In the genomic region with DNA sequence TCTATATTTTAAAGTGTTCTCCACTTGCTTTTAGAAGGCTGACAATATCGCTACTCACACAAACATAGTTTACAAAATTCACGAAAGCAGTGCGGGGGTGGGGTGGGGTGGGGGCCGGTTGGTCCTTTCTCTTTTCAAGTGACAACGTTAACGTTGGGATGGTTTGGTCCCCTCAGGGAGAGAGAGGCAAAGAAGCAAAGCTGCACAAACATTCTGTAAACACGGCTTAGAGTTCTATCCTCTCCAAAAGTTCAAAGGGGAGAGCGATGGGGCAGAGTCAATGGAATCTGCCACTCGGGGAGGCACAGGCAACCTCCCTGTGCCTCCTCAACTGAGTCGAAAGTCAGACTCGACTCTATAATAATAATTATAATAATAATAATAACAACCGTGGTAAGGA, we compare ENCODE assay signal across 10 mouse cellular contexts. TPM values are rescaled to one million over a fixed set of nuclear protein-coding genes. Genes with fewer than 3 reads are reported as not detected.
A peak's percentile ranks its signal among the peaks of the same experiment; 100 is the strongest.
DNase-seq lines count a peak whose midpoint lies in the region; ATAC-seq lines count a peak whose summit lies in the region.
"Had no signal": no experiment of that assay in that cellular context is flagged by ENCODE, and none has a peak within 500 bp of the region (broad histone marks: within the 10 kb centered on the region; RNA-seq: fewer than 3 reads in every experiment).

No protein-coding gene starts in this region.

- no peak for DNase-seq in kidney, postnatal 14 days
- no peak for DNase-seq in intestine, embryonic 14.5 days (ENCODE audit: low spot score)
- no peak for DNase-seq in right cerebral cortex, postnatal 4 days
- DNase-seq in right cerebral cortex, postnatal 10 days (ENCODE audit: low spot score in 2 of 2): no peak
- DNase-seq: heart, postnatal 36 days had no signal

- H3K36me3 ChIP-seq in kidney, embryonic 15.5 days: no peaks in the 10 kb centered on the region
- H3K36me3 ChIP-seq in embryonic facial prominence, embryonic 13.5 days: no peaks in the 10 kb centered on the region
- no peaks in the 10 kb centered on the region for H3K36me3 ChIP-seq in intestine, embryonic 14.5 days (ENCODE audit: control insufficient read depth, insufficient read depth, low read length)
- no peaks in the 10 kb centered on the region for H3K36me3 ChIP-seq in midbrain, embryonic 15.5 days (replicated peaks)

- H3K9ac ChIP-seq in kidney, embryonic 15.5 days: no peak overlapping the region
- no peak overlapping the region for H3K9ac ChIP-seq in embryonic facial prominence, embryonic 13.5 days
- no peak overlapping the region for H3K9ac ChIP-seq in intestine, embryonic 14.5 days (ENCODE audit: low read length)
- H3K9ac ChIP-seq in midbrain, embryonic 15.5 days: no peak overlapping the region

- peaks cover 96% of the 10 kb centered on the region for H3K27me3 ChIP-seq in kidney, embryonic 15.5 days
- peaks cover 97% of the 10 kb centered on the region for H3K27me3 ChIP-seq in embryonic facial prominence, embryonic 13.5 days
- peaks cover 93% of the 10 kb centered on the region for H3K27me3 ChIP-seq in intestine, embryonic 14.5 days (replicated peaks; ENCODE audit: control insufficient read depth, insufficient read depth, low read length)
- H3K27me3 ChIP-seq in midbrain, embryonic 15.5 days (replicated peaks): peaks cover 89% of the 10 kb centered on the region

- 2% methylated on average over 12 of the region's 12 CpGs for WGBS in kidney, embryonic 15.5 days
- under 1% methylated on average over 12 of the region's 12 CpGs for WGBS in embryonic facial prominence, embryonic 13.5 days
- WGBS in intestine, embryonic 14.5 days: 3% methylated on average over 12 of the region's 12 CpGs
- WGBS in midbrain, embryonic 15.5 days: 3% methylated on average over 12 of the region's 12 CpGs

- peak overlapping the region; percentile 52; the same call in 1 of the 2 replicates for H3K4me2 ChIP-seq in kidney, embryonic 15.5 days
- H3K4me2 ChIP-seq in embryonic facial prominence, embryonic 13.5 days: peak overlapping the region; percentile 47
- H3K4me2 ChIP-seq in intestine, embryonic 14.5 days (ENCODE audit: low read length): peak overlapping the region; percentile 38; the same call in 1 of the 2 replicates
- peak overlapping the region; percentile 37 for H3K4me2 ChIP-seq in midbrain, embryonic 15.5 days

- H3K4me3 ChIP-seq in kidney, embryonic 15.5 days (replicated peaks): peak overlapping the region; percentile 27
- H3K4me3 ChIP-seq in embryonic facial prominence, embryonic 13.5 days: peak overlapping the region; percentile 28
- H3K4me3 ChIP-seq in intestine, embryonic 14.5 days (ENCODE audit: low read depth, low read length): peak overlapping the region; percentile 22; the same call in 1 of the 2 replicates
- H3K4me3 ChIP-seq in midbrain, embryonic 15.5 days: peak overlapping the region; percentile 28

- no peak for ATAC-seq in kidney, embryonic 15.5 days (replicated peaks; ENCODE audit: low FRiP score)
- no peak for ATAC-seq in embryonic facial prominence, embryonic 13.5 days (ENCODE audit: insufficient number of reproducible peaks, insufficient read depth, low FRiP score, low TSS enrichment, low read depth)
- ATAC-seq in intestine, embryonic 14.5 days (replicated peaks; ENCODE audit: low FRiP score, low TSS enrichment, low read depth): no peak
- ATAC-seq in midbrain, embryonic 15.5 days (replicated peaks): no peak
- no peak for ATAC-seq in cerebellum, adult (ENCODE audit: insufficient number of reproducible peaks, low FRiP score, low TSS enrichment)

- peaks cover 32% of the 10 kb centered on the region for H3K4me1 ChIP-seq in kidney, embryonic 15.5 days
- peaks cover 28% of the 10 kb centered on the region for H3K4me1 ChIP-seq in embryonic facial prominence, embryonic 13.5 days
- peaks cover 2% of the 10 kb centered on the region; the same call in 1 of the 2 replicates for H3K4me1 ChIP-seq in intestine, embryonic 14.5 days (replicated peaks; ENCODE audit: control insufficient read depth, insufficient read depth, low read length)
- H3K4me1 ChIP-seq in midbrain, embryonic 15.5 days: peaks cover 27% of the 10 kb centered on the region

- H3K27ac ChIP-seq in kidney, embryonic 15.5 days: no peak overlapping the region
- H3K27ac ChIP-seq in embryonic facial prominence, embryonic 13.5 days: no peak overlapping the region
- no peak overlapping the region for H3K27ac ChIP-seq in intestine, embryonic 14.5 days (ENCODE audit: low read depth)
- no peak overlapping the region for H3K27ac ChIP-seq in midbrain, embryonic 15.5 days

- no peaks in the 10 kb centered on the region for H3K9me3 ChIP-seq in kidney, embryonic 15.5 days (replicated peaks)
- H3K9me3 ChIP-seq in embryonic facial prominence, embryonic 13.5 days: no peaks in the 10 kb centered on the region
- no peaks in the 10 kb centered on the region for H3K9me3 ChIP-seq in intestine, embryonic 14.5 days (ENCODE audit: control insufficient read depth, low read length)
- H3K9me3 ChIP-seq in midbrain, embryonic 15.5 days: no peaks in the 10 kb centered on the region

RNA-seq across cellular contexts. Expression of gene Nkx2-2, which starts 10.5 kb away (rescaled TPM):
- not detected in 2 replicates for polyA plus RNA-seq in kidney, embryonic 15.5 days (2015; fragmentation: Nextera tagmentation; extraction: Ambion mirVana)
- not detected in 2 replicates for polyA plus RNA-seq in embryonic facial prominence, embryonic 13.5 days (2015; fragmentation: Nextera tagmentation; extraction: Ambion mirVana)
- polyA plus RNA-seq in intestine, embryonic 14.5 days (2014; fragmentation: Nextera tagmentation; extraction: Ambion mirVana): 1.7 and 2.9 TPM in 2 replicates
- polyA plus RNA-seq in midbrain, embryonic 15.5 days (2015; fragmentation: Nextera tagmentation; extraction: Ambion mirVana): 6.3 and 9.4 TPM in 2 replicates
- polyA plus RNA-seq: thymus, postnatal 0 days had no signal
